Mouse (Mus musculus): ENCODE results near the gene Olfr1180. TPM values are rescaled to one million over a fixed set of nuclear protein-coding genes. Genes with fewer than 3 reads are reported as not detected.
"Not testable (repeated sequence)": the region's sequence is repeated elsewhere in the genome, so short reads cannot be mapped to it uniquely, and the experiment has no call there.

Gene Olfr1180
- not detected in 2 replicates for polyA plus RNA-seq (2015; fragmentation: Nextera tagmentation; extraction: Ambion mirVana)

- no peaks in the 10 kb centered on the region for H3K4me1 ChIP-seq (replicated peaks)
- 71% methylated on average over 2 of the region's 2 CpGs for WGBS
- H3K27me3 ChIP-seq = no peaks in the 10 kb centered on the region
- ATAC-seq (ENCODE audit: low read depth) = no peak
- no peaks in the 10 kb centered on the region for H3K36me3 ChIP-seq
- H3K9ac ChIP-seq = no peak within 1 kb of the TSS
- H3K4me3 ChIP-seq = no peak within 1 kb of the TSS
- no peak within 1 kb of the TSS for H3K27ac ChIP-seq (replicated peaks)
- H3K9me3 ChIP-seq = no peaks in the 10 kb centered on the region
- no peak within 1 kb of the TSS for H3K4me2 ChIP-seq
Observed at GRCm38 (mm10) chr2:88419051-88419450, at the start of gene Olfr1180. Olfr1180 (minus strand) TSS chr2:88419151.

GRCm38 (mm10) chr2:88454567-88454966, 35.6 kb upstream of the Olfr1180 start, which contains the start of gene Olfr1183:
Olfr1183 (plus strand) TSS chr2:88454867.
- H3K4me3 ChIP-seq; H3K27me3 ChIP-seq; H3K36me3 ChIP-seq; H3K9ac ChIP-seq; H3K9me3 ChIP-seq; ATAC-seq (ENCODE audit: low read depth); H3K4me1 ChIP-seq (replicated peaks); H3K27ac ChIP-seq (replicated peaks); H3K4me2 ChIP-seq: not testable (repeated sequence)
- 100% methylated on average over 1 of the region's 1 CpGs for WGBS

GRCm38 (mm10) chr2:88449031-88449430, 30.1 kb upstream of the Olfr1180 start, which contains the start of gene Gm13757:
Gm13757 (minus strand) TSS chr2:88449131.
- 88% methylated on average over 1 of the region's 1 CpGs for WGBS
- no peaks in the 10 kb centered on the region for H3K9me3 ChIP-seq
- no peak for ATAC-seq (ENCODE audit: low read depth)
- no peak within 1 kb of the TSS for H3K4me3 ChIP-seq
- H3K4me2 ChIP-seq = no peak within 1 kb of the TSS
- no peak within 1 kb of the TSS for H3K9ac ChIP-seq
- no peaks in the 10 kb centered on the region for H3K27me3 ChIP-seq
- no peak within 1 kb of the TSS for H3K27ac ChIP-seq (replicated peaks)
- no peaks in the 10 kb centered on the region for H3K4me1 ChIP-seq (replicated peaks)
- no peaks in the 10 kb centered on the region for H3K36me3 ChIP-seq

GRCm38 (mm10) chr2:88426071-88426470, 7.1 kb upstream of the Olfr1180 start, which contains the start of gene Olfr1181:
Olfr1181 (minus strand) TSS chr2:88426171.
- no peak within 1 kb of the TSS for H3K9ac ChIP-seq
- H3K4me1 ChIP-seq (replicated peaks) = no peaks in the 10 kb centered on the region
- H3K4me3 ChIP-seq = no peak within 1 kb of the TSS
- no peak within 1 kb of the TSS for H3K4me2 ChIP-seq
- H3K27me3 ChIP-seq = no peaks in the 10 kb centered on the region
- WGBS = 92% methylated on average over 1 of the region's 1 CpGs
- no peaks in the 10 kb centered on the region for H3K36me3 ChIP-seq
- no peak for ATAC-seq (ENCODE audit: low read depth)
- H3K27ac ChIP-seq (replicated peaks) = no peak within 1 kb of the TSS
- no peaks in the 10 kb centered on the region for H3K9me3 ChIP-seq

GRCm38 (mm10) chr2:88406353-88406752, 12.6 kb downstream of the Olfr1180 start, which contains the start of gene Olfr1179:
Olfr1179 (minus strand) TSS chr2:88406453.
- no peaks in the 10 kb centered on the region for H3K9me3 ChIP-seq
- 85% methylated on average over 3 of the region's 3 CpGs for WGBS
- no peak for ATAC-seq (ENCODE audit: low read depth)
- no peaks in the 10 kb centered on the region for H3K36me3 ChIP-seq
- H3K27ac ChIP-seq (replicated peaks) = no peak within 1 kb of the TSS
- H3K4me3 ChIP-seq = no peak within 1 kb of the TSS
- H3K4me1 ChIP-seq (replicated peaks) = no peaks in the 10 kb centered on the region
- no peak within 1 kb of the TSS for H3K4me2 ChIP-seq
- no peaks in the 10 kb centered on the region for H3K27me3 ChIP-seq
- no peak within 1 kb of the TSS for H3K9ac ChIP-seq

GRCm38 (mm10) chr2:88386762-88387161, 32.2 kb downstream of the Olfr1180 start, which contains the start of gene Olfr1178:
Olfr1178 (plus strand) TSS chr2:88387062.
- H3K9ac ChIP-seq = no peak within 1 kb of the TSS
- 81% methylated on average over 1 of the region's 1 CpGs for WGBS
- no peak within 1 kb of the TSS for H3K4me2 ChIP-seq
- no peak for ATAC-seq (ENCODE audit: low read depth)
- no peaks in the 10 kb centered on the region for H3K27me3 ChIP-seq
- no peak within 1 kb of the TSS for H3K27ac ChIP-seq (replicated peaks)
- no peak within 1 kb of the TSS for H3K4me3 ChIP-seq
- no peaks in the 10 kb centered on the region for H3K36me3 ChIP-seq
- H3K9me3 ChIP-seq = no peaks in the 10 kb centered on the region
- no peaks in the 10 kb centered on the region for H3K4me1 ChIP-seq (replicated peaks)

Other genes starting within 250 kb of the Olfr1180 start
- not detected in 2 replicates for gene Olfr1168, start 237.3 kb downstream of the Olfr1180 start, polyA plus RNA-seq (2015; fragmentation: Nextera tagmentation; extraction: Ambion mirVana)
- not detected in 2 replicates for gene Olfr1170, start 190.8 kb downstream of the Olfr1180 start, polyA plus RNA-seq (2015; fragmentation: Nextera tagmentation; extraction: Ambion mirVana)
- gene Olfr1173, start 139.3 kb downstream of the Olfr1180 start, polyA plus RNA-seq (2015; fragmentation: Nextera tagmentation; extraction: Ambion mirVana) = not detected in 2 replicates
- gene Olfr1174-ps, start 104.0 kb downstream of the Olfr1180 start, polyA plus RNA-seq (2015; fragmentation: Nextera tagmentation; extraction: Ambion mirVana) = not detected in 2 replicates
- not detected in 2 replicates for gene Olfr1175-ps, start 91.9 kb downstream of the Olfr1180 start, polyA plus RNA-seq (2015; fragmentation: Nextera tagmentation; extraction: Ambion mirVana)
- not detected in 2 replicates for gene Olfr1176, start 82.4 kb downstream of the Olfr1180 start, polyA plus RNA-seq (2015; fragmentation: Nextera tagmentation; extraction: Ambion mirVana)
- gene Olfr1177-ps, start 72.7 kb downstream of the Olfr1180 start, polyA plus RNA-seq (2015; fragmentation: Nextera tagmentation; extraction: Ambion mirVana) = not detected in 2 replicates
- gene Olfr1178, start 32.1 kb downstream of the Olfr1180 start, polyA plus RNA-seq (2015; fragmentation: Nextera tagmentation; extraction: Ambion mirVana) = not detected in 2 replicates
- gene Olfr1179, start 12.7 kb downstream of the Olfr1180 start, polyA plus RNA-seq (2015; fragmentation: Nextera tagmentation; extraction: Ambion mirVana) = not detected in 2 replicates
- gene Olfr1181, start 7.0 kb upstream of the Olfr1180 start, polyA plus RNA-seq (2015; fragmentation: Nextera tagmentation; extraction: Ambion mirVana) = not detected in 2 replicates
- gene Gm13757, start 30.0 kb upstream of the Olfr1180 start, polyA plus RNA-seq (2015; fragmentation: Nextera tagmentation; extraction: Ambion mirVana) = not detected in 2 replicates
- not detected in 2 replicates for gene Olfr1183, start 35.7 kb upstream of the Olfr1180 start, polyA plus RNA-seq (2015; fragmentation: Nextera tagmentation; extraction: Ambion mirVana)
- not detected in 2 replicates for gene Olfr1184, start 64.4 kb upstream of the Olfr1180 start, polyA plus RNA-seq (2015; fragmentation: Nextera tagmentation; extraction: Ambion mirVana)
- not detected in 2 replicates for gene Olfr1185-ps1, start 74.2 kb upstream of the Olfr1180 start, polyA plus RNA-seq (2015; fragmentation: Nextera tagmentation; extraction: Ambion mirVana)
- gene Olfr1186, start 99.4 kb upstream of the Olfr1180 start, polyA plus RNA-seq (2015; fragmentation: Nextera tagmentation; extraction: Ambion mirVana) = not detected in 2 replicates
- not detected in 2 replicates for gene Olfr1188, start 137.8 kb upstream of the Olfr1180 start, polyA plus RNA-seq (2015; fragmentation: Nextera tagmentation; extraction: Ambion mirVana)
- gene Olfr1189, start 167.3 kb upstream of the Olfr1180 start, polyA plus RNA-seq (2015; fragmentation: Nextera tagmentation; extraction: Ambion mirVana) = not detected in 2 replicates
- gene Olfr1191-ps1, start 221.4 kb upstream of the Olfr1180 start, polyA plus RNA-seq (2015; fragmentation: Nextera tagmentation; extraction: Ambion mirVana) = not detected in 2 replicates
- not detected in 2 replicates for gene Olfr1192-ps1, start 229.4 kb upstream of the Olfr1180 start, polyA plus RNA-seq (2015; fragmentation: Nextera tagmentation; extraction: Ambion mirVana)

Measured in neural tube, embryonic 13.5 days (tissue).